Comparison of ENCODE assay signal across 8 mouse cellular contexts in the genomic region with DNA sequence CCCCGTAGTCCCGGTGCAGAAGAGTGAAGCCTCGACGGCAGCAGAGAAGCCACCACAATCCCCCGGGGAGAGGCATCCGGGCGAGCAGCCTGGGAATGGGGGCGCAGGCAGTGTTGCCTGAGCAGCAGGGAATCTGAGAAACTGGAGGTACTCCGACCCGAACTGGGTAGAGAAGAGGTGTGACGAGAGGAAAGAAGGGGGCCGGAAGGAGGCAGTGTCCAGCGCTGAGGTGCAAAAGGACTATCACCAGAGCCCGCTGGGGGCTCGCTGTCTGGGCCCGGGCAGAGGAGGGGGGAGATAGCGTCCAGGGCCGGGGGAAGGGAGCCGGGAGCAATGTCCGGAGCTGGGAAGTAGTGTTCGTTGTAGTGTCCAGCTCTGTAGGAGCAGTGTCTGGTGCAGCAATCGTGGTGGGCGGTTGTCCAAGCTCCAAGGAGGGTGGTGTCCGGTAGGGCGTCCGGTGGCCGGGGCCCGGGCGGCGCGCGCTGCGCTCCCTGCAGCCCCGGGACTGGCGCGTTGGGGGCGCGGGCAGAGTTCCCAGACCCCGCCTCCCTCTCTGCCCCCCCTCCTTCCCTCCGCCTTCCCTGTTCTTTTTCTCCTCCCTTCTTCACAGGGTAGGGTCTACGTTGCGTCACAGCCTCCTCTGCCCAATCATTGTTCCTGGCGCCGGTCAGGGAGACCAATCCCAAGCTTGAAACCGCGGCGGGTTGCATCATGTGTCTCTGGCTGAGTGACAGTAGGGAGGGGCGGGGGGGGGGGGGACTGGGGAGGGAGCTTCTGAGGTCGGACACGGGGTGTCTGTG. TPM values are rescaled to one million over a fixed set of nuclear protein-coding genes. Genes with fewer than 3 reads are reported as not detected.
DNase-seq lines count a peak whose midpoint lies in the region; ATAC-seq and TF ChIP-seq lines count a peak whose summit lies in the region.

A gene (minus strand): TSS at position 541 of the 800 bp plus-strand sequence.

- peak within 1 kb of the TSS; percentile 82 for H3K4me3 ChIP-seq in hindbrain, embryonic 15.5 days

- peaks cover 17% of the 10 kb centered on the region for H3K36me3 ChIP-seq in hindbrain, embryonic 15.5 days

- H3K4me2 ChIP-seq in hindbrain, embryonic 15.5 days: peak within 1 kb of the TSS; percentile 81

- peak; percentile 66 for ATAC-seq in Patski
- peak; percentile 96 for ATAC-seq in hindbrain, embryonic 15.5 days (ENCODE audit: low FRiP score, low read depth)

- in situ Hi-C loops in Patski (cut with MboI; ENCODE audit: low pct_unique_long_range_greater_than_20kb): loop anchor here (5.0 to 10.0 kb wide), 2 partner anchors 89 to 196 kb away; a partner anchor contains a TSS

- peak within 1 kb of the TSS; percentile 68 for H3K9ac ChIP-seq in hindbrain, embryonic 15.5 days

- peak within 1 kb of the TSS; percentile 85 for H3K27ac ChIP-seq in hindbrain, embryonic 15.5 days (replicated peaks)

- no peaks in the 10 kb centered on the region for H3K9me3 ChIP-seq in hindbrain, embryonic 15.5 days

- TF ChIP-seq CTCF in Patski (IDR thresholded peaks at IDR 0.05): no peak

- POLR2A ChIA-PET in Patski (lab: Charles Lee): interaction anchor here (0.8 to 5.7 kb wide), 6 partner anchors 22 to 76 kb away, joined by 3 to 31 read pairs (median 5); a partner anchor contains a TSS

- CTCF ChIA-PET in Patski (lab: Charles Lee): interaction anchor here (1.0 to 2.2 kb wide), 10 partner anchors 11 to 103 kb away, joined by 3 to 7 read pairs (median 3); a partner anchor contains a TSS

- DNase-seq in Patski (ENCODE audit: low read depth, low spot score): peak; percentile 94
- DNase-seq in cerebellum, postnatal 10 days: peak; percentile 97 to 98
- peak; percentile 93 to 95 for DNase-seq in frontal cortex, postnatal 36 days (ENCODE audit: low spot score in 2 of 2)
- DNase-seq in left cerebral cortex, adult 11 months (ENCODE audit: low spot score): peak; percentile 97
- peak; percentile 96 to 98 for DNase-seq in lung, postnatal 4 days
- DNase-seq in retina, postnatal 7 days (ENCODE audit: low read depth, low spot score): peak; percentile 94
- peak; percentile 85 for DNase-seq in urinary bladder, postnatal 25 days (ENCODE audit: low spot score)

- peaks cover 64% of the 10 kb centered on the region for H3K4me1 ChIP-seq in hindbrain, embryonic 15.5 days (replicated peaks)

- WGBS in hindbrain, embryonic 15.5 days: under 1% methylated on average over 43 of the region's 50 CpGs

- H3K27me3 ChIP-seq in Patski: no peaks in the 10 kb centered on the region
- peaks cover 36% of the 10 kb centered on the region for H3K27me3 ChIP-seq in hindbrain, embryonic 15.5 days

RNA-seq across cellular contexts. Expression of the gene that starts here (rescaled TPM):
- 33.3 TPM for polyA plus RNA-seq in Patski (2021)
- polyA plus RNA-seq in hindbrain, embryonic 15.5 days (2015; fragmentation: Nextera tagmentation; extraction: Ambion mirVana): 9.5 and 11.8 TPM in 2 replicates

Comparison
In these comparisons a context has a peak if more than half of its experiments do, and no peak if none do; other contexts are left out.
1. Peak in every context shown above with its lines: DNase-seq, ATAC-seq, H3K4me3 ChIP-seq and H3K27ac ChIP-seq.